Mouse (Mus musculus): ENCODE data around the gene Rps8. TPM values are rescaled to one million over a fixed set of nuclear protein-coding genes. Genes with fewer than 3 reads are reported as not detected.

Gene Rps8
- total and polyA plus RNA-seq, 3 experiments = 1,132 to 5,186 (median 1,156) TPM

- no peaks in the 10 kb centered on the region for H3K27me3 ChIP-seq (ENCODE audit: control insufficient read depth in 1 of 2, insufficient read depth in 2 of 2, low read length in 2 of 2)
- no peak overlapping the region for H3K27ac ChIP-seq (ENCODE audit: control insufficient read depth, low read depth, low read length)
- TF ChIP-seq USF1 (IDR thresholded peaks at IDR 0.05; ENCODE audit: low read depth, low read length) (peak; percentile 54; the same call in 1 of the 2 replicates), ZNF384 (IDR thresholded peaks at IDR 0.05; ENCODE audit: low read depth, low read length) (no peak)
- peak overlapping the region in 1 of 2 experiments; percentile 82; a peak in 1 of 4 replicates for H3K4me3 ChIP-seq (ENCODE audit: control insufficient read depth in 1 of 2, insufficient read depth in 1 of 2, low read depth in 2 of 2, low read length in 2 of 2)
- no peak overlapping the region; the same call in 1 of the 2 replicates for H3K9ac ChIP-seq (ENCODE audit: control insufficient read depth, low read depth, low read length, poor library complexity, severe bottlenecking)
- H3K36me3 ChIP-seq (ENCODE audit: control insufficient read depth in 1 of 2, insufficient read depth in 2 of 2, low read length in 2 of 2) = peaks cover 0 to 4% of the 10 kb centered on the region in 2 experiments; a peak in 2 of 4 replicates
- DNase-seq (ENCODE audit: low read depth, low spot score) = no peak
- peaks cover 7 to 27% of the 10 kb centered on the region in 2 experiments for H3K4me1 ChIP-seq (ENCODE audit: control insufficient read depth in 1 of 2, insufficient read depth in 2 of 2, low read length in 2 of 2)
- peaks cover 9% of the 10 kb centered on the region for H3K79me2 ChIP-seq (ENCODE audit: control insufficient read depth, insufficient read depth, low read length, poor library complexity)
- H3K9me3 ChIP-seq (replicated peaks; ENCODE audit: insufficient read depth, low read length) = no peaks in the 10 kb centered on the region
Measured at GRCm38 (mm10) chr4:117134601-117134995, 21.4 kb downstream of the Rps8 start.

- Histone ChIP-seq H3K36me3 (ENCODE audit: control insufficient read depth in 1 of 2, insufficient read depth in 2 of 2, low read length in 2 of 2) (peaks cover 0 to 4% of the 10 kb centered on the region in 2 experiments; a peak in 2 of 4 replicates), H3K9ac (ENCODE audit: control insufficient read depth, low read depth, low read length, poor library complexity, severe bottlenecking) (peak within 1 kb of the TSS; percentile 91), H3K27me3 (ENCODE audit: control insufficient read depth in 1 of 2, insufficient read depth in 2 of 2, low read length in 2 of 2) (no peaks in the 10 kb centered on the region), H3K4me3 (ENCODE audit: control insufficient read depth in 1 of 2, insufficient read depth in 1 of 2, low read depth in 2 of 2, low read length in 2 of 2) (peak within 1 kb of the TSS; percentile 83 to 98), H3K4me1 (ENCODE audit: control insufficient read depth in 1 of 2, insufficient read depth in 2 of 2, low read length in 2 of 2) (peaks cover 7 to 25% of the 10 kb centered on the region in 2 experiments), H3K27ac (ENCODE audit: control insufficient read depth, low read depth, low read length) (0 out of 2 replicates have a peak within 1 kb of the TSS, but pooled peaks have one; percentile 3), H3K9me3 (replicated peaks; ENCODE audit: insufficient read depth, low read length) (no peaks in the 10 kb centered on the region), H3K79me2 (ENCODE audit: control insufficient read depth, insufficient read depth, low read length, poor library complexity) (peaks cover 9% of the 10 kb centered on the region)
- DNase-seq (ENCODE audit: low read depth, low spot score) = peak; percentile 97
- TF ChIP-seq E2F4 (IDR thresholded peaks at IDR 0.05; ENCODE audit: borderline replicate concordance, low read depth, low read length) = no peak
- no peak for TF ChIP-seq USF1 (IDR thresholded peaks at IDR 0.05; ENCODE audit: low read depth, low read length)
- no peak; the same call in 1 of the 2 replicates for TF ChIP-seq SMC3 (IDR thresholded peaks at IDR 0.05; ENCODE audit: low read depth, low read length)
- no peak for TF ChIP-seq ZC3H11A (IDR thresholded peaks at IDR 0.05; ENCODE audit: low read depth, low read length)
- TF ChIP-seq MAFK (IDR thresholded peaks at IDR 0.05; ENCODE audit: borderline replicate concordance, low read depth, low read length) = no peak
- peak; percentile 83 for TF ChIP-seq SIN3A (IDR thresholded peaks at IDR 0.05; ENCODE audit: low read length)
- TF ChIP-seq USF2 (IDR thresholded peaks at IDR 0.05; ENCODE audit: borderline replicate concordance in 1 of 2, insufficient read depth in 1 of 2, low read depth in 1 of 2, low read length in 2 of 2) = no peak
- no peak for TF ChIP-seq UBTF (IDR thresholded peaks at IDR 0.05; ENCODE audit: borderline replicate concordance, insufficient read depth, low read depth, low read length)
- TF ChIP-seq TCF12 (IDR thresholded peaks at IDR 0.05; ENCODE audit: low read depth, low read length) = peak; percentile 56; the same call in 1 of the 2 replicates
- no peak for TF ChIP-seq RAD21 (IDR thresholded peaks at IDR 0.05; ENCODE audit: low read depth, low read length)
- peak; percentile 70 for TF ChIP-seq HCFC1 (IDR thresholded peaks at IDR 0.05; ENCODE audit: low read depth, low read length)
- TF ChIP-seq POLR2AphosphoS2 (IDR thresholded peaks at IDR 0.05; ENCODE audit: low read length) = peak; percentile 66; the same call in 1 of the 2 replicates
- TF ChIP-seq ZKSCAN1 (IDR thresholded peaks at IDR 0.05; ENCODE audit: low read depth, low read length) = no peak
- TF ChIP-seq GATA1 (IDR thresholded peaks at IDR 0.05; ENCODE audit: low read depth, low read length) = peak; percentile 23; the same call in 1 of the 2 replicates
- TF ChIP-seq NELFE (IDR thresholded peaks at IDR 0.05; ENCODE audit: low read depth, low read length) = peak; percentile 91
- no peak for TF ChIP-seq CHD2 (IDR thresholded peaks at IDR 0.05; ENCODE audit: low read length)
- TF ChIP-seq MEF2A (IDR thresholded peaks at IDR 0.05; ENCODE audit: extremely low read depth, insufficient replicate concordance, low read depth, low read length, poor library complexity, severe bottlenecking) = no peak
- peak; percentile 75; the same call in 1 of the 2 replicates for TF ChIP-seq ZMIZ1 (IDR thresholded peaks at IDR 0.05; ENCODE audit: low read depth, low read length)
- TF ChIP-seq TBP (IDR thresholded peaks at IDR 0.05; ENCODE audit: low read depth, low read length) = peak; percentile 93
- TF ChIP-seq MYC (IDR thresholded peaks at IDR 0.05; ENCODE audit: low read depth, low read length) = 0 out of 2 replicates have a peak, but pooled peaks have one; percentile 19
- no peak for TF ChIP-seq KAT2A (conservative IDR thresholded peaks at IDR 0.05; ENCODE audit: low read depth, low read length)
- no peak for TF ChIP-seq TAL1 (IDR thresholded peaks at IDR 0.05; ENCODE audit: low read length)
- peak in 1 of 2 experiments; percentile 12; a peak in 1 of 4 replicates for TF ChIP-seq EP300 (IDR thresholded peaks at IDR 0.05; ENCODE audit: low read depth in 1 of 2, low read length in 2 of 2)
- no peak for TF ChIP-seq JUND (IDR thresholded peaks at IDR 0.05; ENCODE audit: low read depth, low read length)
- TF ChIP-seq CHD1 (IDR thresholded peaks at IDR 0.05; ENCODE audit: low read depth, low read length) = no peak
- TF ChIP-seq ZNF384 (IDR thresholded peaks at IDR 0.05; ENCODE audit: low read depth, low read length) = no peak
- TF ChIP-seq BHLHE40 (IDR thresholded peaks at IDR 0.05; ENCODE audit: borderline replicate concordance, low read depth, low read length) = no peak
- TF ChIP-seq NRF1 (IDR thresholded peaks at IDR 0.05; ENCODE audit: insufficient read depth, low read depth, low read length, poor library complexity, severe bottlenecking) = 0 out of 2 replicates have a peak, but pooled peaks have one; percentile 15
Measured at GRCm38 (mm10) chr4:117133817-117134600, 22.0 kb downstream of the Rps8 start, which contains the start of gene Plk3. Gene Plk3, minus strand, starts transcription at chr4:117133963.

All from MEL (cell line).